Mouse (Mus musculus): ENCODE measurements at regions not wholly inside any gene's neighbourhood (a gene's known extent, or its start where the extent isn't known, plus 50 kb on each side); places are given as distances from the start of the nearest gene placed in this dataset.

DNA sequence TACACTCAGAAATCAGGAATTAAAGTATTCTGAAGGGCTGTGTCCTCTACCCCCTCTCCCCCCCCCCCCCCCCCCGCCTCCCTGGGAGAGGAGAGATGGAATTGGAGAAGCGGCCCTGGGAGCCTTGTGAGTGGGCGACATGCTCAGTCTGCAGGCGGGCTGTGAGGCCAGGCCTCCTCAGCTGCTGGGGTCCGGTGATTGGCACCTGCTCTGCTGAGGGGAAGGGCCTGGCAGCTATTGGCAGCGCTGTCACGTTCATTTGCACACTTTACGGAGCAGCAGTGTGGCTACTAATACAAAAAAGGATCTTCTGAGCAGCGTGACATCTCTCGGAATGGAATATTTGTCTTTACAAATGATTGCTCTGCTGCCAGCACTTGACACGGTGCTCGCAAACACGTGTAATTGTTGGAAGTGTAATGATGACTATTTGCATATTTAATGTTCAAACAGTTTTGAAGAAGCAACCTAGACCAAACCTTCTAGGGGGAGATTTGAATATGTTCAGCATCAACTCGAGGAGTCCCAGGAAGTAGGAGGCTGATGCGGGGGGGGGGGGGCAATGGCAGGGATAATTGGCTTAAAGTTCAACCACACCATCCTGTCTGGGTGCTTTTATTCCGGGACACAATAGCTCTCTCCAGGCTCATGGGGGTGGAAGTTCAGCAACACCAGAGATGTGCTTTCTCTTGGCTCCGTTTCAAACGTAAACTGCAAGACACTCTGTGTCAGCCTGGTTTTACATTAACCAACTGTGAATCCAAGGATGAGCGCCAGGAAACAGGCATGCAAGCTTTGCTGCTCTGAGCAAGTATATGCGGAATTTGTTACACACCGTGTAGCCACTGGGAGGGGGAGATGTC is 352.5 kb downstream of the Tmem182 start:
- Histone ChIP-seq H3K27ac (no peak overlapping the region), H3K4me3 (replicated peaks) (no peak overlapping the region), H3K9me3 (no peaks in the 10 kb centered on the region), H3K36me3 (no peaks in the 10 kb centered on the region), H3K9ac (replicated peaks) (no peak overlapping the region), H3K4me2 (no peak overlapping the region), H3K4me1 (replicated peaks) (no peaks in the 10 kb centered on the region), H3K27me3 (no peaks in the 10 kb centered on the region)
- WGBS = 74% methylated on average over 21 of the region's 21 CpGs
- ATAC-seq (ENCODE audit: insufficient number of reproducible peaks, insufficient read depth, low FRiP score, low TSS enrichment, low read depth) = no peak

DNA sequence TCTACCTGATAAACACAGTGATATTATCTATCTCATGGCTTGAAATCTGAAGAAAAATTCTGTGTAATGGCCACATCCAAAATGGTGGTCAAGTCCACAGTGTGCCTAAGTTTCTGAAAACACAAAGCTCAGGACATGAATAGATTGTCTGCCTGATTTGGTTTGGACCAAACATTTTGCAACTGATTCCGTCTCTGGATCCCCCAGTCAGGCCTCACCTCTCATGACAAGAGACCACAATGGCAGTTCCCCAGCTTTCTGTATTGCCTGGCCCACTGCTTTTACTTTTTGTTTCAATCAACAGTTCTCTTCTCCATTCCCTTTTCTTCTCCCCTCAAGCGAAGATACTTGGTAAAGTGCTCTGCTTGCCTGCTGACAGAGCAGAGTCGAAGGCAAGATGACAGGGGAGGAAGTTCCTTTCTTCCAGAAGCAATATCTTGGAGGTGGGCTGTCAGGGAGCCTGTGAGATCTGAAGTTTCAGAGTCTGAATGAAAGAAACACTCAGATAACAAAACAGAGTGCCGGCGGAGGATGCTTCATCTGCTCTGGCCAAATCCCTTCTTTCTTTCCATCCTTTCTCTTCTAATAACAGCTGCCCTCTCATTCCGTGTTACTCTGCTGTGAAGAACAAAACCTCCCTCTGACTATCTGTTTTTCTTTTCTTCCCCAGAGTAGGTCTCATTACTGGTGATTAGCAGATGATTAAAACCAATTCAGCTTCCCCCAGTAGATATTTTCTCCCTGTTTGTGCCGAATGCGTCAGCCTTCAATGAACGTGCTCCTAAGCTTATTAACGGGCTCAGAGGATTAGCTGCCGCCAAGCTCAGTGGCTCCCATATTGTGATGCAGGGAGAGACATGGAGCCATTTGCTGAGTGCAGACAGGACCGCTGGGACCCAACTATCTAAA is 360.7 kb downstream of the Tmem182 start:
- ATAC-seq (ENCODE audit: insufficient number of reproducible peaks, insufficient read depth, low FRiP score, low TSS enrichment, low read depth) = no peak
- Histone ChIP-seq H3K4me1 (replicated peaks) (no peaks in the 10 kb centered on the region), H3K9ac (replicated peaks) (no peak overlapping the region), H3K9me3 (no peaks in the 10 kb centered on the region), H3K27ac (no peak overlapping the region), H3K4me2 (no peak overlapping the region), H3K27me3 (no peaks in the 10 kb centered on the region), H3K36me3 (no peaks in the 10 kb centered on the region), H3K4me3 (replicated peaks) (no peak overlapping the region)
- 56% methylated on average over 12 of the region's 12 CpGs for WGBS

- Histone ChIP-seq H3K4me3 (replicated peaks) (no peak overlapping the region), H3K36me3 (no peaks in the 10 kb centered on the region), H3K27ac (no peak overlapping the region), H3K9me3 (no peaks in the 10 kb centered on the region), H3K4me1 (replicated peaks) (no peaks in the 10 kb centered on the region), H3K27me3 (no peaks in the 10 kb centered on the region), H3K9ac (replicated peaks) (no peak overlapping the region), H3K4me2 (no peak overlapping the region)
- ATAC-seq (ENCODE audit: insufficient number of reproducible peaks, insufficient read depth, low FRiP score, low TSS enrichment, low read depth) = no peak
- WGBS = 80% methylated on average over 4 of the region's 4 CpGs
Measured at GRCm38 (mm10) chr1:41166787-41167420, 361.5 kb downstream of the Tmem182 start.

GRCm38 (mm10) chr1:41186991-41187390 is 381.6 kb downstream of the Tmem182 start:
- Histone ChIP-seq H3K27me3 (no peaks in the 10 kb centered on the region), H3K27ac (no peak overlapping the region), H3K9me3 (no peaks in the 10 kb centered on the region), H3K4me2 (no peak overlapping the region), H3K36me3 (no peaks in the 10 kb centered on the region), H3K4me1 (replicated peaks) (no peaks in the 10 kb centered on the region), H3K4me3 (replicated peaks) (no peak overlapping the region), H3K9ac (replicated peaks) (no peak overlapping the region)
- ATAC-seq (ENCODE audit: insufficient number of reproducible peaks, insufficient read depth, low FRiP score, low TSS enrichment, low read depth) = no peak
- WGBS = 78% methylated on average over 6 of the region's 6 CpGs

DNA sequence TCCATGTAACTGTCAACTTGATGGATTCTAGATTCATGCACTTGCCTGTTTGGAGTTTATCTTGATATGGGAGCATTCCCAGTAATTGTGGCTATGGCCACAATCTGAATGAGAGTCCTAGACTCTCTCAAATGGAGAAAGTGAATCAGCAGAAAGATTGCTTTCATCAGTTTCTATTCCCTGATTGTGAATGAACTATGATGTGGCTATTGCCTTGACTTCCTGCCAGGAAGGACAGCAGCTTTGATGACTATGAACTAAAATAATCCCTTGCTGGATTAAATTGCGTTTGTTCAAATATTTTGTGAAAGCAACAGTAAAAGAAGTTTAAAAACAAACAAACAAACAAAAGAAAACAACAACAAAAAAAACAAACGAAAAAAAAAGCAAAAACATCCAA is 407.5 kb downstream of the Tmem182 start:
- H3K9me3 ChIP-seq = no peaks in the 10 kb centered on the region
- WGBS = 83% methylated on average over 2 of the region's 2 CpGs
- no peaks in the 10 kb centered on the region for H3K27me3 ChIP-seq
- no peak overlapping the region for H3K27ac ChIP-seq
- H3K9ac ChIP-seq (replicated peaks) = no peak overlapping the region
- no peak for ATAC-seq (ENCODE audit: insufficient number of reproducible peaks, insufficient read depth, low FRiP score, low TSS enrichment, low read depth)
- no peaks in the 10 kb centered on the region for H3K4me1 ChIP-seq (replicated peaks)
- no peak overlapping the region for H3K4me2 ChIP-seq
- H3K36me3 ChIP-seq = no peaks in the 10 kb centered on the region
- no peak overlapping the region for H3K4me3 ChIP-seq (replicated peaks)

DNA sequence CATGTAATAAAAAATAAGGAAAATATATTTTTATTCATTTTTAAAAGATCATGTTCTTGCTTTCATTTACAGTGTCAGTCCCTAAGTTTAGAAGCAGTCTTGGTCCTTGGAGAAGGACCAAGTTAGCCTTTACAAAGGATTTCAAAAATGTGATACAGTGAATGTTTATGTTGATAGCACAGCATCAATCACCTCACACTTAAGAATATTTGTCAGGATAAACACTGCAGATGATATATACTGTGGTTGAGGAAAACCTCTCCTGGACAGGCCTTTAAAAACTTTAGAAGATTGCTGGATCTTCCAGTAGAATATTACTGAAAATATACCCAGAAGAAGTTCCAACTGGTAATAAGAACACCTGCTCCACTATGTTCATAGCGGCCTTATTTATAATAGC is 420.4 kb downstream of the Tmem182 start:
- no peak overlapping the region for H3K4me2 ChIP-seq
- H3K27ac ChIP-seq = no peak overlapping the region
- H3K27me3 ChIP-seq = no peaks in the 10 kb centered on the region
- 86% methylated on average over 1 of the region's 1 CpGs for WGBS
- H3K9me3 ChIP-seq = no peaks in the 10 kb centered on the region
- H3K4me1 ChIP-seq (replicated peaks) = no peaks in the 10 kb centered on the region
- H3K9ac ChIP-seq (replicated peaks) = no peak overlapping the region
- H3K4me3 ChIP-seq (replicated peaks) = no peak overlapping the region
- H3K36me3 ChIP-seq = no peaks in the 10 kb centered on the region
- no peak for ATAC-seq (ENCODE audit: insufficient number of reproducible peaks, insufficient read depth, low FRiP score, low TSS enrichment, low read depth)

- H3K36me3 ChIP-seq = no peaks in the 10 kb centered on the region
- no peak for ATAC-seq (ENCODE audit: insufficient number of reproducible peaks, insufficient read depth, low FRiP score, low TSS enrichment, low read depth)
- no peaks in the 10 kb centered on the region for H3K27me3 ChIP-seq
- H3K4me1 ChIP-seq (replicated peaks) = no peaks in the 10 kb centered on the region
- H3K4me2 ChIP-seq = no peak overlapping the region
- H3K4me3 ChIP-seq (replicated peaks) = no peak overlapping the region
- WGBS = 78% methylated on average over 7 of the region's 7 CpGs
- no peak overlapping the region for H3K27ac ChIP-seq
- no peak overlapping the region for H3K9ac ChIP-seq (replicated peaks)
- H3K9me3 ChIP-seq = no peaks in the 10 kb centered on the region
Measured at GRCm38 (mm10) chr1:41235335-41235734, 429.9 kb downstream of the Tmem182 start.

DNA sequence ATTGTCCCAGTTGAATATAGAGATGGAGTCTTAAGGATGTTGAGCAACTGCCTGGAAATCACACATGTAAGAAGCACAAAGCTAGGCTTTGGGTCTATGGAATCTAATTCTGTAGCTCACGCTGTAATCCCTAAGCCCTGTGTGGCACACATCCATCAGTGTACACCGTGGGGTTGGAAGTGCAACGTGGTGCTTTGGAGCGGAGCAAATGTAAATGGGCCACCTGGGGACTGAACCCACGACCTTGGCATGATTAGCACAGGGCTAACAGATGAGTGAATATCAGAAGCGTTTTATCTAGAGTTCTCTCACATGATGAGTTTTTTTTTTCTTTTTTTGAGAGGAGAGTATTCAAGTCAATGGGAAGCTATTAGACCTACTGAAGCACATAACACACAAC is 437.6 kb downstream of the Tmem182 start:
- Histone ChIP-seq H3K4me2 (no peak overlapping the region), H3K4me3 (replicated peaks) (no peak overlapping the region), H3K9me3 (no peaks in the 10 kb centered on the region), H3K27me3 (no peaks in the 10 kb centered on the region), H3K9ac (replicated peaks) (no peak overlapping the region), H3K36me3 (no peaks in the 10 kb centered on the region), H3K4me1 (replicated peaks) (no peaks in the 10 kb centered on the region), H3K27ac (no peak overlapping the region)
- WGBS = 82% methylated on average over 6 of the region's 6 CpGs
- ATAC-seq (ENCODE audit: insufficient number of reproducible peaks, insufficient read depth, low FRiP score, low TSS enrichment, low read depth) = no peak

- H3K4me2 ChIP-seq = no peak overlapping the region
- H3K9ac ChIP-seq (replicated peaks) = no peak overlapping the region
- H3K36me3 ChIP-seq = no peaks in the 10 kb centered on the region
- WGBS = 95% methylated on average over 12 of the region's 12 CpGs
- no peaks in the 10 kb centered on the region for H3K9me3 ChIP-seq
- ATAC-seq (ENCODE audit: insufficient number of reproducible peaks, insufficient read depth, low FRiP score, low TSS enrichment, low read depth) = no peak
- H3K4me1 ChIP-seq (replicated peaks) = no peaks in the 10 kb centered on the region
- no peak overlapping the region for H3K4me3 ChIP-seq (replicated peaks)
- H3K27ac ChIP-seq = no peak overlapping the region
- H3K27me3 ChIP-seq = no peaks in the 10 kb centered on the region
Measured at GRCm38 (mm10) chr1:41244627-41245026, 439.2 kb downstream of the Tmem182 start.

- ATAC-seq (ENCODE audit: insufficient number of reproducible peaks, insufficient read depth, low FRiP score, low TSS enrichment, low read depth) = no peak
- Histone ChIP-seq H3K4me1 (replicated peaks) (0 out of 2 replicates have a peak, but pooled peaks cover 3% of the 10 kb centered on the region), H3K4me2 (no peak overlapping the region), H3K9ac (replicated peaks) (no peak overlapping the region), H3K27me3 (no peaks in the 10 kb centered on the region), H3K36me3 (no peaks in the 10 kb centered on the region), H3K27ac (no peak overlapping the region), H3K9me3 (no peaks in the 10 kb centered on the region), H3K4me3 (replicated peaks) (no peak overlapping the region)
- 38% methylated on average over 10 of the region's 10 CpGs for WGBS
Measured at GRCm38 (mm10) chr1:41264214-41264613, 458.8 kb downstream of the Tmem182 start.

- no peaks in the 10 kb centered on the region for H3K36me3 ChIP-seq
- peaks cover 3% of the 10 kb centered on the region for H3K27me3 ChIP-seq
- H3K9ac ChIP-seq (replicated peaks) = no peak overlapping the region
- WGBS = 25% methylated on average over 4 of the region's 4 CpGs
- H3K4me1 ChIP-seq (replicated peaks) = peaks cover 23% of the 10 kb centered on the region
- no peak overlapping the region for H3K4me3 ChIP-seq (replicated peaks)
- H3K4me2 ChIP-seq = no peak overlapping the region
- H3K27ac ChIP-seq = no peak overlapping the region
- H3K9me3 ChIP-seq = no peaks in the 10 kb centered on the region
- no peak for ATAC-seq (ENCODE audit: insufficient number of reproducible peaks, insufficient read depth, low FRiP score, low TSS enrichment, low read depth)
Measured at GRCm38 (mm10) chr1:41271111-41271730, 465.8 kb downstream of the Tmem182 start.

Measured in limb, embryonic 12.5 days (tissue).